Mouse (Mus musculus) thymus, adult 18-20 months (tissue): ENCODE data around the gene Slc16a6.
A peak's percentile ranks its signal among the peaks of the same experiment; 100 is the strongest.
"Not testable (repeated sequence)": the region's sequence is repeated elsewhere in the genome, so short reads cannot be mapped to it uniquely, and the experiment has no call there.

Source experiments
- DNase-seq, 2 experiments: peaks; one replicate each; pipeline ENCODE4 v3.0.0; 2022; ENCODE audit warnings: mixed read lengths in 2 of 2

The Slc16a6 gene

DNA sequence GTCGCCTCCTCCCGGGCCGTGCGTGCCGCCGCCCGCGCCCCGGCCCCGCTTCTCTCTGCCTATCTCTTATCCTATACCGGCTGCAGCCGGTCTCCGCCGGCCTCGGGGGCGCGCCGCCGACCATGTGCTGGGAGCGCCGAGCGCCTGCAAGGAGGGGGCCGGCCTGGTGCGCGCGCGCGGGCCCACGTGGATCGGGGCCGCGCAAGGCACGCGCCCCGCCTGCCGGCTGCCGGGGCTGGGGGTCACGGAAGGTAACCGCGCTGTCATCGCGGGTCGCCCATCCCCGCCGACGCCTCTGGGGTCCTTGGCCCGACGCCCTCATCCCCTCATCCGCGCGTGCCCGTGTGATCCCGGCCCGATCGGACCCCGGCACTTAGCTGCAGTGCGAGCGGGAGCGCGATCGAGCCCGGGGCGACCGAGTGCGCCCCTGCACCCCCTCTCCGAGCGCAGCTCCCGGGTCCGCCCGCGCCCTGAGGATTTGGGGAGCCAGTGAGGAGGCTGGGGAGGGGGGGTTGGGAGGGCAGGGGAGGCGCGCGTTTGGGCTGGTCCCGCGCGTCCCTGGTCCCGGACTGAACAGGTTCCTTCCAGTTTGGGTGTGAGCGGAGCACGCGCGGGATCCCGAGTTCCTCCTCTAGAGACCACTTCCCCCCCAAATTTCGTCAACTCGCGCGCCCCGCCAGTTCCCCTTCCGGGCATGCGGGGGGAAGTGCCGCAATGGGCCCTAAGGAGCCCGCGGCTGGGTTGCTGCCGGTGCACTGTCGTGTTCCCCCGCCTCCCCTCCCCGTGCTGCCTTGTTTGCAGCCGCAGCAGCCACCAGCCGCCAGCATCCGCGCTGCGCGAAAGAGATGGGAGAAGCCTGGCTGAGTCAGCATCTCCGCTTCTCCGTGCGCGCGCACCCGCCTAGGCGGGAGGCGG is at the start of gene Slc16a6, which contains the start of gene Arsg:
Gene Slc16a6, minus strand, starts transcription at position 428 of the 915 bp plus-strand sequence.
Gene Arsg, plus strand, starts transcription at position 204 of the 915 bp plus-strand sequence.
- peak; percentile 93 to 94 for DNase-seq

DNA sequence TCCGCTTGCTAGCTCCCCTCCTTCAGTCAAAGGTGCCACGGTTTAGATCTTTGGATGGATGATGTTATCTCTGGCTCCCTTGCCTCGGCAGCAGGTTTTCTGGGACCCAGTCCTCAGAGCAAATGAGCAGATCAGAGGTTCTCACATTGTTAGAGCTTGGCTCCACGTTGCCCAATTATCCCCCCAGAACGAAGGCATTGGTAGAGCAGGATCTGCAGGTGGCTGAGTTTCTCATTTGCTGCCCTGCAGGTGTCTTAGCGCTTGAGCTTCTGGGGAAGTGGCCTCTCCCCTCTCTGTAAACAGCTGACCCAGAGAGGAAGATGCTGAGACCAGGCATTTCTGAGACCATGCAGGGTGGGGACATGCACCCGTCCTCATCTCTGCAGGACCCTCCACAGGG is 47.6 kb upstream of the Slc16a6 start:
- DNase-seq = no peak

DNA sequence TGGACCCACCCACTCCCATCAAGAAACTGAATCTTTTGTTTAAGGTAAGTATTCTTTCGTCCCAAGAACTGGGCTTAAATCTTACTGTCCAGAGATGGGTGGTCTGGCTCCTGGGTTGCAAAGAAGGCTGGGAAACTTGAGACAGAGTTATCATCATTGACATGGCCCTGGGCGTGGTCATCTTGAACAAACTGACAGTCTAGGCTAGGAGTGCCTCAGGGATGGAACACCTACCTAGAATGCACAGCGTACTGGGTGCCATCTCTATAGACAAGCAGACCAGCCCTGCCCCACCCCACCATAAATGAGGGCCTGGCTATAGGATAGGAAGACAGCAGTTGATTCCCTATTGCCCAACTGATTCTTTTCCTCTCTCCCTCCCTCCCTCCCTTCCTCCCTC is 44.4 kb upstream of the Slc16a6 start:
- no peak for DNase-seq

DNA sequence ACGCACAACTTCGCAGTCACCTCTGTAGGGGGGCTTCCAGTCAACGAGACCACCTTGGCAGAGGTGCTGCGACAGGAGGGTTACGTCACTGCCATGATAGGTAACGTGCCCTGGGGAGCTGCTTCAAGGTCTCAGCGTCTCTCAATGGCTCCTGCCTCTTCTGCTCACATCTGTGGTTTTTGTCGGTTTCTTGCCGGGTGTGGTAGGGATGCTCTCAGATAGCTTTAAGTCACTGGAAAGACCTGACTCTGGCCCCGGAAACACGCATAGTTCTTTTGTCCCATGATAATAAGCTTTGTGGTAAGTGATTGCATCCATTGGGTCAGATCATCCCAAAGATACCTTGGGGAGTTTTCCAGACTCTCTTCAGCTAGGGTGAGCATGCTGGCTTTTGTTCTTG is 43.9 kb upstream of the Slc16a6 start:
- DNase-seq = no peak

DNA sequence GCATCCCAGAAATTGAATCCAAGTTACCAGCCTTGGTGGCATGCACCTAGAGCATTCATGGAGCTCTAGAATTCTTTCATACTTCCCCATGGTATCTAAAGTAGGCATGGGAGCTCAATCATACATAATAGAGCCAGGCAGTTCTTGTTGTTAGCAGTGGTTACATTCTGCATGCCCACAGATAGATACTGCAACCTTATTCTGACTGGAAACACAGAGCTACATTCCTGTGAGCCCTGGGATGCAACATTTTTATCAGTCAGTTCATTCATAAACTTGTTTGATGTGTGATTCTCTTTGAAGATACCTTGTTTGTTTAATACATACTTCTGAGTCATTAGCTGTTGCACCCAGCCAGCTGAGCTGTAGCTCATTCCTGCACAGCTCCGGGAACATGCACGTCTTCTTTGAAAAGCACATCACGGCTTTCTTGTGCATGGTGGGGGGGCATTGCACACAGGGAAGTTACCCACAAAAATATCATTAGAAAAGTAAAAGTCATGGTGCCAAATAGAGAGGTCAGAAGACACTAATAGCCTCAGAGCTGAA is 40.7 kb upstream of the Slc16a6 start:
- DNase-seq = no peak

DNA sequence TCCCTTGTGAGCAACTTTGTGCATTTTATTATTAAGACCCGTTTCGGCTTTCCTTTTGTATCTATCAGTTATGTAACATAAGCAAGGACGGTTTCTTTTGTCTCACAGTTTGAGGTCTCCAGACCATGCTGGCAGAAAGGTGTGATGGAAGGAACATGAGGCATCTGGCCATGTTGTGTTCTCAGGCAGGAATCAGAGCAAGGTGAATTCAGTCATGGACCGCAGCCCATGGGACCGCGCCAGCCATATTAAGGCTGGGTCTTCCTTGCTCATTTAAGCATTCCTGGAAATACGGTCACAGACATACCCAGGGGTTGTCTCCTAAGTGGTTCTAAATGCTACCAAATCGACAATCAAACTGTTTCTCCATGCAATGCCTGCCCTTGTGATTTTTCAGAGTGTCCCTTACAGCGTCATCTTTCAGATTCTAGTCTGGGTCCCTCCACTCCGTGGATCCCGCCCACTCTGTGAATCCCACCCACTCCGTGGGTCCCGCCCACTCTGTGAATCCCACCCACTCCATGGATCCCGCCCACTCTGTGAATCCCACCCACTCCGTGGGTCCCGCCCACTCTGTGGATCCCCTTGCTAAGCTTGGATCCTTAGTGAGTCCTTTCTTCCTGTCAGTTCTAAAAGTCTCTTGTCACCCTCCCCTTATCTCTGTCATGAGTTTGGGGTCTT is 39.7 kb upstream of the Slc16a6 start:
- DNase-seq = no peak

DNA sequence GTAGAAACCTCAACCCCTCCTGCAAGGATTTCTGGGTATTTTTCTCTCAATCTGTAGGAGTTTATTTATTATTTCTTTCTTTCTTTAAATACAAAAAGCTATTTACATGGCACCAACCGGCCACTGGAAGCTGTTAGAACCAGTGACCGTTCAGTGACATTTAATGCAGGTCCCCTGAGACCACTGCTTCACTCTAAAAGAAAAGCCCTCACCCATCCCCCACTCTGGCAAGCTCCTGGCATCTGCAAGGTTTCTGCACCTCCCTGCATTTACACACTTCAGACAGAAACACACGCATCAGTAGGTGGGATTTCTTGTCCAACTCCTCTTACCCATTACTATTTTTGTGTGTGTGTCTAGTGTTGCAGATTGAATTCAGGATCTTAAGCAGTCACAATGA is 33.7 kb upstream of the Slc16a6 start:
- no peak for DNase-seq

DNA sequence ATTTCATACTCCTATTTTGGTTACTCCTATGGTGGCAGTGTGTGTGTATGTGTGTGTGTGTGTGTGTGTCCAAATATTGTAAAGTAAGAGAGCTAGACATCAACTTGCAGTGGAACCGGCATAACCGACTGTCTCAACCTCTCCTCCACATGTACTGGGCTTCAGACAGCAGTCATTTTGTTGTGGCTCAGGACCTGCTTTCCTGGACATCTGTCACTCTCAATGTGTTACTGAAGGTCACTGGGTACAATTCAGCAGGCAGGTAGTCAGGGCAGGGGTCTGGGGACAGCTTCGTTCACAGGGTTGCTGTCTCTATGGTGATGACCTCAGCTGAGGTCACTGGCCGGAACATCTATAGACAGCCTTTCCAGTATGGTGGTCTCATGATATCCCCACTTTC is 32.4 kb upstream of the Slc16a6 start:
- no peak for DNase-seq

DNA sequence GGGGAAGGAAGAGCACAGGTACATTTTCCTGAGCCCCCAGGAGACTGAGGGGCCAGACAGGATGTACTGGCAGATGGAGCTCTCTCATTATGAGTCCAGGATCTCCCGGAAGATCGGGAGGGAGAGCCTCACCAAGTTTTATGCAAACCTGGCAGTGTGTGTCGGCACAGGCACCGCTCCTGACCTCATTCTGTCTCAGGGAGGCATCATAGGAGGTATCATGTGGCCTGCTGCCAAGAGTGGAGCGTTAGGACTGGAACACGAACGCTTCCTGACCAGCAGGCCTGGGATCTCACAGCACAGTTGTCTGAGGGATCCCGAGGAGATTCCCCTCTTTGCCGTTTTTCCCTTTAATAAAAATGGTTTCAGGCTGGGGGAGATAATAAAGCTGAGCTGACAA is 31.6 kb upstream of the Slc16a6 start:
- no peak for DNase-seq

DNA sequence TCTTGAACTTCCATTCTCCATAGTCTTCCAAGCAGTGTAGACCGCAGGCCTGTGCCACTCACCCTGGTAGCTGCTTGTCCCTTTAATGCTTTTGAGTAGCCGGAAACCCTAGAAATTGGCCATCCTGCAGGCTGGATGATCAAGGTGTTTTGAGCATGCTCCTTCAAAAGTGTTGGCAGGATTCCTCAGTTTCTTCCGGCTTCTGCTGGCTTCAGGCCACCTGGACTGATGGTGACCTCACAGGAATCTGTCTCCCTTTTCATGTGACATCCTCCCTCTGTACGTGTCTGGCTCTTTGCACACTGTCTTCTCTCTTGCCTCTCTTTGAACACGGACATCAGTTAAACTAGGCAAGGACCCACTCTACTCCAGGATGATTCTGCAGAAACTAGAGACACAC is 26.8 kb upstream of the Slc16a6 start:
- DNase-seq = no peak

DNA sequence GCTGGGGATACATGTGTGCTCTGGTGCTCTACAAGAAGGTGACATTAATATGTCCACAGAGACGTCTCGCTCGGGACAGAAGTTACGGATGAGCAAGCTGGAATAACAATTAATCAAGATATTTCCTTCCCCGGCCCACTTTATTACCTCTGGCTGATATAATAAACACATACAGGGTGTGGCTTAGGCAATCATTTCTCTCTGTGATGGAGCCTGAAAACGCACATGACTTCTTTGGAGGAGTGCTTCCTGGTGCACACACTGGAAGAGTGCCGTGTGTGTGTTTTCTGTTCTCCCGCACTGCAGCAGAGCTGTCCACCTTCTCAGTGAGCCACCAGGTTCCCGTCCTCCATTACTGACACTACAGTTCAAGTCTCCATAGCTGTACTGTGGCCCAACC is 24.6 kb upstream of the Slc16a6 start:
- DNase-seq = no peak

DNA sequence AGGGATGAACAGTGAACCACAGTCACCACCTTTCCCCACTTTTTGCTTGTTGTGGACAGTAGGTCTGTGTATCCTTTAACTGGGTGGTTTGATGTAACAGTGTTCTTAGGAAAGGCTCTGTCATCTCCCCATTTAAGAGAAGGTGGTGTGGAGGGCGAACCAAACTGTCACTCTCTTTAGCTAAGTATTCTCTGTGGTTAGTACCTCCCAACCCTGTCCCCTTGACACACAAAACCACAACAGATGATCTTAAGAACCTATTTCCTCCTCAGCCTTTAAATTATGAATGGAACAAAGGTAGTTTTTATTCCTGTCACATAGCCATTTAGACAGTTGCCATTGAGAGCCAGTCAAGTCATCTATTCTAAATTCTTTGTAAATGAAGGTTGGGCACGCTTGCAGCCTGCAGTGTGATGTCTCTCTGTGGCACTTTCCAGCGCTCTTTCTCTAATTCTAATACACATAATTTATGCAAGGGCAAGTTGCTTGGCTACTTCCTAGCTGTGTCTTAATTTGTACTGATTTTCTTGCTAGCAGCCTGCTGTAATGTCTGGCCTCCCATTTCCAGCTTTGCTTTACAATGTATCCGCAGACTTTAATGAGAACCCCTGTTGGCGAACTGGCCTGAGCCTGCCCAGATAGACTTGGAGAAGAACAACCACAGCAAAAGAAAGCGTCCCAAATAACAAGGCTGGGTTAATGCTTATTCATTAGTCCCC is 23.8 kb upstream of the Slc16a6 start:
- no peak for DNase-seq

DNA sequence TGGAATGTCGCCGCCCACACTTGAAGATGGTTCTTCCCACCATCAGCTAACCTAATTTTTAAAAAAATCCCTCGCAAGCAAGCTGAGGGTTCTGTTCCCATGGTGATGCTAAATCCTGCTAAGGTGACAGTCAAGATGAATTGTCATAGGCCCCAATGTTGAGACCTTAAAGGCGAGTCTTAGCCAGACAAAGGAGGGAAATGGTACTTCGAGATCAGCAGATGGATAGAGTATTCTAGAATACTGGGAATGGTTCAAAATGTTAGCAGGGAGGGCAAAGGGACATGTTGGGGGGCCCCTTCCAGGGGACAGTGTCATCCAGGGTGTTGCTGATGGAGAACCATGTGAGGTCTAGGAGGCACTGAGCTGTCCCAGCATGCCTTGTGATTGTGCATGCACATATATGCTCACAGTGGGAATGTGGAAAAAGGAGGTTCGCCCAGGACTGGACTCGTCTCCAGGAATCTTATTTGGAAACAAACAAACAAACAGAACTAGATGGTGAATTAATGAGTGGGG is 23.1 kb upstream of the Slc16a6 start:
- no peak for DNase-seq

DNA sequence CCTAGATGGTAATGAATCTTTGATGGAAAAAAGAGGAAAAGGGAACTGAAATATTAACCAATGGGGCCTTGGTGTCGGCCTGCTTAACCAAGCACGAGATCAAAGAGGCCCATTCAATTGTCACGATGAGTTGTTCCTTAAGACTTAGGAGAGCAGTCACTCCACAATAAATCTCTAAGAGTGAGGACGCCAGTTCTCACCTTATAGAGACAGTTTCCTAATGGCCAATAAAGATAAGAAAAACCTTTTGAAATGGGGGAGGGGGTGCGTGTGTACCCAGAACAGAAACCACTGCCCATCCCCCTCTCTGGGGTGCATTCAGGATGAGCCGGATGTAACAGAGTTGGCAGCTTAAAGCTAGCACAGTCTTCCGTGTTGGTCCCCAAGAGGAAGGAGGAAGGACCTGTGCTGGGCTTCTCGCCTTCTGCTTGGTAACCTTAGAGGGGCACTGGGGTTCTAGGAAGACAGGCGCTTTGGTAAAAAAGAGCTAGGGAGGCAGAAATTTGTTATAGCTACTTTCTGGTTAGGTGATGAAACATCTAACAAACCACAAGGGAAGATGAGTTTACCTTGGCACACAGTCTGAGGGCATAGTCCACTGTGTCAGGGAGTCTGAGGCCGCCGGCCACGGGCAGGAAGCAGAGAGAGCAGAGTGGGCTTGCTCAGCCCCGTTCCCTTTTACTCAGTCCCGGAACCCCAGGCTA is 22.5 kb upstream of the Slc16a6 start:
- peak; percentile 28 to 54 for DNase-seq

DNA sequence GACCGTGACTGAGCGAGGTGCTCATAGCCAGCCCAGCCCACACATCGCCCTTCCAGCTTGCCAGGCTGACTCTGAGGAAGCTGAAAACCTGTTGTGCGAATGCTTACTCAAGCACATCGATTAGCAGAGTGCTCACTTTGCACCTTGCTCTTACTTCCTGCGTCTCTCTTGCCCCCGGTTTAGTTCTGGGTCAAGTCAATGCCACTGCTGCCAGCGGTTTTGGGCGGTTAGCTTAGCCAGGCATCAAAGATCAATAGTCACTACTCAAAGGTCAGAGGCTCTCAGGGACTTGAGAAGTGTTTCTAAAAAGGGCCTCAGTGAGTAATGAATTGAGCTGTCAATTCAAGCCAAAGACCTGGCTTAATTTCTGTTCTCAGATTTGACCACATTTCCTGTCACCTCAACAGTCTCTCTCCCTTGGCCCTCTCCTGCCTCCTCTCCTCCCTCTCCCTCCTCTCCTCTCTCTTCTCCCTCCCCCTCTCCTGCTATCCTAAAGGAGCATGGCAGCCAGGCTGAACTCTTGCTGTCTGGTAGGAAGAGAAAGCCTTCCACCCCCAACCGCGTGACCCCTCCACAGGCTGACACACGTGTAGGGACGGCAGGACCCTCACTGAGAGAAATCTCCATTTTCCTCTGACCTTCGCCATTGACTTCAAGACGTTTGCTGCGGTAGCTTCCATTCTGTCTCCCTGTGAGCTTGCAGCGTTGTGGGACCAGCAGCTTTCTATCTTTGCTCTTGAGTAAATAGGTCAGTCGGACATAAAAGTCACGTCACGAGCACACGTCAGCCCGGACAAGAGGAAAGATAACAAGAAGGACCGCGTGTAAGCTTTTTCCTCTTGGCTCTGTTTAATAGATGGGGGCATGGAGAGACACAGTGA is 21.7 kb upstream of the Slc16a6 start:
- no peak for DNase-seq

DNA sequence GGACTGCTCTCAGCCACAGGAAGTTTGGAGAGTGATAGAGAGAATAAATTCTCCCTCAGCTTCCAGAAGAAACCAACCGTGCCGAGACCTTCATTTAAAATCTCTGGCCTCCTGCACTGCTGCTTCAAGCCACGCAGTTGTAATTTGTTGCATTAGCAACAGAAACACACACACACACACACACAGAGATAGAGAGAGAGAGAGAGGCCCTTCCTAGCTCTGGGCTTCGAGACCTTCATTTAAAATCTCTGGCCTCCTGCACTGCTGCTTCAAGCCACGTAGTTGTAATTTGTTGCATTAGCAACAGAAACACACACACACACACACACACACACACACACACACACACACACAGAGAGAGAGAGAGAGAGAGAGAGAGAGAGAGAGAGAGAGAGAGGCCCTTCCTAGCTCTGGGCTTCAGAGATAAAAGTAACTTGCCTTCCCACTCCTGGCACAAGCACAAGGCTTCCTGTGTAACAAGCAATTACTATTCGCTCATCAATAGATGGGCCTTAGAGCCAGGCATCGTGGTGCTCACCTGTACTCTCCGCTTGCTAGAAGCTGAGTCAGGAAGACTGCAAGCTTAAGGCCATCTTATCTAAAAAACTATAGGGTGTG is 19.6 kb upstream of the Slc16a6 start:
- not testable (repeated sequence) for DNase-seq

DNA sequence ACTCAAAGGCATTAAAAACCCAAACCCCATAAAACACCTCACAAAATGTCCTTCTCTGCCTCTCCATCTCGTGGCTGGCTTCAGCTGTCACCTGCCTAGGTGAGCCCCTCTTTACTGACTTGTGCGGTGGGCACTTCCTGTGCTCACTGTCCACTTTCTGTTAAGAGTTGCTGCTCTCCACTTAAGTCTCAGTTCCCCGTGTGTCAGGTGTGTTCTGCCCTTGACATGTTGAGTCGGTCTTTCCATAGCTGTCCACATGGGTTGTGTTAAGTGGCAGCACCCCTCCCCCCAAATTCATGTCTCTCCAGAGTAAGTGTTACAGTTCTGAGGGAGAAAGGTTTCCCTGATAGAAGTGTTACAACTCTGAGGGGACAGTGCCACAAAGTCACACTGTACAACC is 18.4 kb upstream of the Slc16a6 start:
- no peak for DNase-seq

DNA sequence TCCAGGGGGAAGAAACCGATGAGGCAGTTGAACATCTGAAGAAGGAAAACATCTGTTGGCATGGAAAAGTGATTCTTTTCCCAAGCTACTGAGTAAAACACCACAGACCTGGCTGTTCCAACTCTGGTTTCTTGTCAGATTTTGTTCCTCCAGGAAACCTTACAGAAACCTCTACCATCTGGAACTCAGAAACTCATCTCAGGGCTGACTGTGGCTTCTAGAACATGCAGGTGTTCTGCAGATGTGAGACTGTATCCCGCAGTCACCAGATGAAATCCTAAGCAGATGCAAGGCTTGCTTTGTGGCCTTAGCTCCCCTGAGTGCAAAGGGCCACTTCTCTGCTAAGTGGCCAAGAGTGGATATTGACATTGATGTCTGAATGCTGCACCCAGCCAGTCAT is 16.4 kb upstream of the Slc16a6 start:
- no peak for DNase-seq

DNA sequence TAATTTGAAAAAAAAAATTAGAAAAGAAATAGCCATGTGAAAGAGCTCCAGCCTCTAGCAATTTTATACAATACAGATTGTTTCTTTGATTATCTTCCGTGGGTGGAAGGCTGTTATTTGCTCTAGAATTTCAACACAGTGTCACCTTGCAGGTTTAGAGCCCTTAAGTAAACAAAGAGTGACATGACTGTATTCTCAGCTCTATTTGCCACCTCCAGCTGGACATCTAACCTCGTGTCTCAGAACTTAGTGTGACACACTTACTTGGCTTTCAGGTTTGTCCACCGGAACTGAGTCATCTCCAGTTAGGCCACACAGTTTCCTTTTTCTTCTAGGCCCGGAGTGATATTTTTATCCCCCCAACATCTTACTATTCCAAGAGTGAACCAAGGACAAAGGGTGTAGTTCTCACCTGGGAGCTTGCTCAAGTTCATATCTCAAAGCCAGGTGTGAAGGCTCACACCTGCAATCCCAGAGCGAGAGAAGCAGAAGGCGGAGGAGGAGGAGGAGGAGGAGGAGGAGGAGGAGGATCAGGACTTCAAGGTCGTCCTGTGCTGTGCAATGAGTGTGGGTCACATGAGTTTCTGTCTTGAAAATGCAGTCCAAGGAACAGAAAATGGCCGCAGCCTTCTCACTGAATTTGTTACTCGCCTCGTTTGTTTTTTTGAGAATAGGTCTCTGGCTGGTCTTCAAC is 14.7 kb upstream of the Slc16a6 start:
- DNase-seq = no peak

DNA sequence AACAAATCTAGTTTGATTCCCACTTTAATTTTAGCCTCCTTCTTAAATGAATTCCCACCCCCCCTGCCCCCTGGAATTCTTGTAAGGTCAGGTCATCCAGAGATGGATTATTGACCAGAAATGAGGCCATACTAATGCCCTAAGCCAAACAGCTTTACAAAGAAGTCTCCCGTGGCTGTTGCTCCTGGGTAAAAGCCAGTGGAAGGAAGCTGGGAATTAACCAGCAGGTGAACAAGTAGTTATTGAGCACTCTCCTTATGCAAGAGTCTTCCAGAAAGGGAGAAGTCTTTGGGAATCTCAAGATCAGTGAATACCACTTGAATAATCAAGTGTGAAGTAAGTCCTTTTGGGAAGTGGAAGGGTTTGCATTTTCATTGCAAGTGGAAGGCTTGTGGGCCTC is 13.7 kb upstream of the Slc16a6 start:
- DNase-seq = no peak
